Comparison of ENCODE assay signal across 9 mouse cellular contexts in genomic region chr8:105637601-105638041, GRCm38 (mm10). TPM values are rescaled to one million over a fixed set of nuclear protein-coding genes. Genes with fewer than 3 reads are reported as not detected.
DNase-seq lines count a peak whose midpoint lies in the region; ATAC-seq and TF ChIP-seq lines count a peak whose summit lies in the region.
"Had no signal": no experiment of that assay in that cellular context is flagged by ENCODE, and none has a peak within 500 bp of the region (broad histone marks: within the 10 kb centered on the region; RNA-seq: fewer than 3 reads in every experiment).

No protein-coding gene starts in this region.

- peak overlapping the region; percentile 88 for H3K9ac ChIP-seq in hindbrain, postnatal 0 days (replicated peaks; ENCODE audit: low read length)
- H3K9ac ChIP-seq in midbrain, embryonic 16.5 days (ENCODE audit: low read depth, low read length) = peak overlapping the region; percentile 100

- DNase-seq in cerebellum, adult 9-11 months = peak; percentile 31
- no peak for DNase-seq in cerebellum, adult 9-10 months
- DNase-seq in 3T3-L1 (ENCODE audit: low read depth, low spot score) = peak; percentile 67
- peak; percentile 26 for DNase-seq in hindbrain, postnatal 0 days (ENCODE audit: low spot score)
- no peak for DNase-seq in ovary, postnatal 14 days (ENCODE audit: low spot score)
- no peak for DNase-seq in spleen, postnatal 14 days (ENCODE audit: low spot score in 2 of 2)

- H3K36me3 ChIP-seq in hindbrain, postnatal 0 days (ENCODE audit: insufficient read depth, low read length) = no peaks in the 10 kb centered on the region
- H3K36me3 ChIP-seq in midbrain, embryonic 16.5 days (ENCODE audit: control insufficient read depth, insufficient read depth, low read length) = no peaks in the 10 kb centered on the region

- WGBS in hindbrain, postnatal 0 days = under 1% methylated on average over 11 of the region's 11 CpGs
- WGBS in midbrain, embryonic 16.5 days = 0% methylated on average over 11 of the region's 11 CpGs

- H3K27me3 ChIP-seq in hindbrain, postnatal 0 days (ENCODE audit: insufficient read depth, low read length) = no peaks in the 10 kb centered on the region
- no peaks in the 10 kb centered on the region for H3K27me3 ChIP-seq in midbrain, embryonic 16.5 days (ENCODE audit: control insufficient read depth, insufficient read depth, low read depth, low read length)
- H3K27me3 ChIP-seq: Patski had no signal

- H3K9me3 ChIP-seq in hindbrain, postnatal 0 days (ENCODE audit: low read length) = no peaks in the 10 kb centered on the region
- no peaks in the 10 kb centered on the region for H3K9me3 ChIP-seq in midbrain, embryonic 16.5 days (replicated peaks; ENCODE audit: control insufficient read depth, low read length, poor library complexity, severe bottlenecking)

- peaks cover 9% of the 10 kb centered on the region; the same call in 1 of the 2 replicates for H3K4me1 ChIP-seq in hindbrain, postnatal 0 days (ENCODE audit: insufficient read depth, low read length)
- H3K4me1 ChIP-seq in midbrain, embryonic 16.5 days (ENCODE audit: control insufficient read depth, insufficient read depth, low read length) = peaks cover 25% of the 10 kb centered on the region

- peak overlapping the region; percentile 100 for H3K27ac ChIP-seq in hindbrain, postnatal 0 days
- H3K27ac ChIP-seq in midbrain, embryonic 16.5 days (ENCODE audit: low read length) = peak overlapping the region; percentile 99

- TF ChIP-seq CTCF in hindbrain, postnatal 0 days (IDR thresholded peaks at IDR 0.05; ENCODE audit: low read depth) = no peak

- ATAC-seq in common myeloid progenitor, adult 5-6 weeks (replicated peaks; ENCODE audit: low read depth, poor library complexity, severe bottlenecking) = 0 out of 2 replicates have a peak, but pooled peaks have one; percentile 10
- no peak for ATAC-seq in hindbrain, postnatal 0 days
- ATAC-seq in midbrain, embryonic 16.5 days = no peak

- peak overlapping the region; percentile 83 for H3K4me2 ChIP-seq in hindbrain, postnatal 0 days (ENCODE audit: low read depth, low read length)
- peak overlapping the region; percentile 95 for H3K4me2 ChIP-seq in midbrain, embryonic 16.5 days (ENCODE audit: low read length)

- H3K4me3 ChIP-seq in hindbrain, postnatal 0 days (ENCODE audit: low read length) = peak overlapping the region; percentile 59
- H3K4me3 ChIP-seq in midbrain, embryonic 16.5 days (ENCODE audit: low read depth, low read length) = peak overlapping the region; percentile 94

RNA-seq across cellular contexts. Expression of gene Agrp, which starts 0.4 kb away (rescaled TPM):
- not detected in 2 replicates for total RNA-seq in common myeloid progenitor, adult 5-6 weeks (2017)
- total RNA-seq in hindbrain, postnatal 0 days (2014; rRNA removed) = 2.1 TPM in 1 of 2 replicates, not detected in the other
- polyA plus RNA-seq in hindbrain, postnatal 0 days (2015; fragmentation: Nextera tagmentation; extraction: Ambion mirVana) = 1.3 and 1.4 TPM in 2 replicates
- 1.4 TPM in 2 replicates for polyA plus RNA-seq in midbrain, embryonic 16.5 days (2015; fragmentation: Nextera tagmentation; extraction: Ambion mirVana)

RNA-seq across cellular contexts. Expression of gene Ctcf, which starts 1.3 kb away (rescaled TPM):
- total RNA-seq in common myeloid progenitor, adult 5-6 weeks (2017) = 113 and 139 TPM in 2 replicates
- total RNA-seq in hindbrain, postnatal 0 days (2014; rRNA removed) = 27.4 and 35.9 TPM in 2 replicates
- 87.4 and 88.1 TPM in 2 replicates for polyA plus RNA-seq in hindbrain, postnatal 0 days (2015; fragmentation: Nextera tagmentation; extraction: Ambion mirVana)
- polyA plus RNA-seq in midbrain, embryonic 16.5 days (2015; fragmentation: Nextera tagmentation; extraction: Ambion mirVana) = 93.8 and 100 TPM in 2 replicates

RNA-seq across cellular contexts. Expression of gene Ripor1, which starts 32.6 kb away (rescaled TPM):
- total RNA-seq in common myeloid progenitor, adult 5-6 weeks (2017) = 21.9 and 39.1 TPM in 2 replicates
- total RNA-seq in hindbrain, postnatal 0 days (2014; rRNA removed) = 14.4 and 15.1 TPM in 2 replicates
- 23.5 and 28.7 TPM in 2 replicates for polyA plus RNA-seq in hindbrain, postnatal 0 days (2015; fragmentation: Nextera tagmentation; extraction: Ambion mirVana)
- 33.8 and 35.2 TPM in 2 replicates for polyA plus RNA-seq in midbrain, embryonic 16.5 days (2015; fragmentation: Nextera tagmentation; extraction: Ambion mirVana)

RNA-seq across cellular contexts. Expression of gene Carmil2, which starts 48.5 kb away (rescaled TPM):
- total RNA-seq in common myeloid progenitor, adult 5-6 weeks (2017) = 2.9 and 4.3 TPM in 2 replicates
- total RNA-seq in hindbrain, postnatal 0 days (2014; rRNA removed) = 1.8 and 6.0 TPM in 2 replicates
- polyA plus RNA-seq in hindbrain, postnatal 0 days (2015; fragmentation: Nextera tagmentation; extraction: Ambion mirVana) = 29.1 and 30.5 TPM in 2 replicates
- polyA plus RNA-seq in midbrain, embryonic 16.5 days (2015; fragmentation: Nextera tagmentation; extraction: Ambion mirVana) = 22.9 and 23.0 TPM in 2 replicates

Comparison
In these comparisons a context has a peak if more than half of its experiments do, and no peak if none do; other contexts are left out.
1. DNase-seq: peak in cerebellum, adult 9-11 months (single experiment), 3T3-L1 (single experiment) and hindbrain, postnatal 0 days (single experiment); none in cerebellum, adult 9-10 months (single experiment), ovary, postnatal 14 days (single experiment) and spleen, postnatal 14 days (0 of 2).